Mouse (Mus musculus) lung, postnatal 0 days (tissue): ENCODE data around the gene Bach2. TPM values are rescaled to one million over a fixed set of nuclear protein-coding genes. Genes with fewer than 3 reads are reported as not detected.

Source experiments
- ATAC-seq: fragments of 200-750 bp; cut with Nextera tagmentation; 2 replicates; pipeline ENCODE4 v1.8.0; 2017; ENCODE audit warnings: moderate library complexity
- DNase-seq: peaks from one replicate; pipeline ENCODE4 v3.0.0-alpha.2; 2016; ENCODE audit warnings: low spot score
- H3K27ac ChIP-seq: fragments of 300-500 bp; sonication (generic); 2 replicates; pipeline ENCODE4 v1.5.1; 2014; ENCODE audit warnings: antibody characterized with exemption, mild to moderate bottlenecking, low read length, mixed read lengths
- H3K27me3 ChIP-seq: fragments of 300-500 bp; sonication (generic); replicated peaks from 2 replicates; pipeline ENCODE4 v1.6.1; 2014; ENCODE audit warnings: low read length, mixed read lengths; ENCODE audit not compliant: insufficient read depth
- H3K36me3 ChIP-seq: fragments of 300-500 bp; sonication (generic); 2 replicates; pipeline ENCODE4 v1.6.1; 2014; ENCODE audit warnings: low read length, mixed read lengths; ENCODE audit not compliant: insufficient read depth
- H3K4me1 ChIP-seq: fragments of 300-500 bp; sonication (generic); 2 replicates; pipeline ENCODE4 v1.6.1; 2014; ENCODE audit warnings: antibody characterized with exemption, low read depth, low read length, mixed read lengths; ENCODE audit not compliant: insufficient read depth
- H3K4me2 ChIP-seq: fragments of 300-500 bp; sonication (generic); replicated peaks from 2 replicates; pipeline ENCODE4 v1.6.1; 2014; ENCODE audit warnings: low read depth, mild to moderate bottlenecking, low read length, moderate library complexity, mixed read lengths
- H3K4me3 ChIP-seq: fragments of 300-500 bp; sonication (generic); 2 replicates; pipeline ENCODE4 v1.5.1; 2014; ENCODE audit warnings: low read depth, low read length
- H3K9ac ChIP-seq: fragments of 300-500 bp; sonication (generic); replicated peaks from 2 replicates; pipeline ENCODE4 v1.6.1; 2014; ENCODE audit warnings: low read depth, mild to moderate bottlenecking
- H3K9me3 ChIP-seq: fragments of 300-500 bp; sonication (generic); 2 replicates; pipeline ENCODE4 v1.6.1; 2016; ENCODE audit warnings: low read length, mixed read lengths
- CTCF ChIP-seq: IDR thresholded peaks from 2 replicates; pipeline ENCODE4 v1.5.1; 2016; ENCODE audit warnings: antibody characterized with exemption, mild to moderate bottlenecking
- EP300 ChIP-seq: IDR thresholded peaks from 2 replicates; pipeline ENCODE4 v1.6.1; 2016; ENCODE audit warnings: antibody characterized with exemption, mild to moderate bottlenecking, control low read depth
- WGBS: fragments of 180-500 bp; shearing (Covaris S2); extraction: QIAGEN DNeasy Blood & Tissue Kit; methylation state at CpG from one replicate; pipeline ENCODE4 v1.1.7; 2014; 5-methylcytosine and 5-hydroxymethylcytosine counted together
- polyA plus RNA-seq: library from polyadenylated mRNA; unstranded; fragments of >200 nt; fragmentation: Nextera tagmentation; extraction: Ambion mirVana; gene quantifications from 2 replicates; pipeline ENCODE4 v1.2.1, GENCODE M21; 2015

The Bach2 gene
- polyA plus RNA-seq, 1 experiment from 2014 or later, result 8.8 TPM

- no peak overlapping the region for H3K27ac ChIP-seq
- H3K36me3 ChIP-seq, result no peaks in the 10 kb centered on the region
- H3K4me1 ChIP-seq, result peaks cover 18% of the 10 kb centered on the region; the same call in 1 of the 2 replicates
- DNase-seq (no peak), ATAC-seq (no peak)
- 36% methylated on average over 9 of the region's 9 CpGs for WGBS
- H3K4me2 ChIP-seq, result peak overlapping the region; percentile 95
- no peaks in the 10 kb centered on the region for H3K9me3 ChIP-seq
- H3K9ac ChIP-seq, result no peak overlapping the region; the same call in 1 of the 2 replicates
- no peaks in the 10 kb centered on the region for H3K27me3 ChIP-seq
- no peak for TF ChIP-seq EP300
- TF ChIP-seq CTCF, result no peak
- H3K4me3 ChIP-seq, result peak overlapping the region; percentile 94; the same call in 1 of the 2 replicates
Observed at GRCm38 (mm10) chr4:32240457-32241030, 1.9 kb downstream of the Bach2 start.

GRCm38 (mm10) chr4:32241351-32241980, 2.9 kb downstream of the Bach2 start:
- ATAC-seq (no peak), DNase-seq (no peak)
- Histone ChIP-seq H3K4me1 (peaks cover 18% of the 10 kb centered on the region; the same call in 1 of the 2 replicates), H3K9me3 (no peaks in the 10 kb centered on the region), H3K9ac (no peak overlapping the region), H3K4me2 (no peak overlapping the region), H3K36me3 (no peaks in the 10 kb centered on the region), H3K27ac (no peak overlapping the region), H3K27me3 (no peaks in the 10 kb centered on the region), H3K4me3 (no peak overlapping the region)
- TF ChIP-seq CTCF (no peak), EP300 (no peak)
- 76% methylated on average over 6 of the region's 6 CpGs for WGBS

- no peak for ATAC-seq
Observed at GRCm38 (mm10) chr4:32242122-32242615, 3.6 kb downstream of the Bach2 start.

GRCm38 (mm10) chr4:32243458-32243857, 4.9 kb downstream of the Bach2 start:
- H3K9me3 ChIP-seq, result no peaks in the 10 kb centered on the region
- no peak overlapping the region for H3K4me3 ChIP-seq
- H3K4me2 ChIP-seq, result 0 out of 2 replicates have a peak overlapping the region, but pooled peaks have one; percentile 5
- TF ChIP-seq EP300 (no peak), CTCF (no peak)
- DNase-seq (peak; percentile 68), ATAC-seq (no peak)
- 32% methylated on average over 10 of the region's 10 CpGs for WGBS
- no peaks in the 10 kb centered on the region for H3K27me3 ChIP-seq
- no peak overlapping the region for H3K27ac ChIP-seq
- no peaks in the 10 kb centered on the region for H3K36me3 ChIP-seq
- no peak overlapping the region for H3K9ac ChIP-seq
- H3K4me1 ChIP-seq, result peaks cover 22% of the 10 kb centered on the region; the same call in 1 of the 2 replicates

More at GRCm38 (mm10) chr4:32242122-32242615, 3.6 kb downstream of the Bach2 start:
- no peak overlapping the region for H3K4me2 ChIP-seq
- no peak overlapping the region for H3K27ac ChIP-seq
- H3K4me3 ChIP-seq, result no peak overlapping the region
- H3K4me1 ChIP-seq, result peaks cover 18% of the 10 kb centered on the region; the same call in 1 of the 2 replicates
- no peaks in the 10 kb centered on the region for H3K9me3 ChIP-seq
- H3K36me3 ChIP-seq, result no peaks in the 10 kb centered on the region
- H3K9ac ChIP-seq, result no peak overlapping the region
- 57% methylated on average over 6 of the region's 6 CpGs for WGBS
- no peaks in the 10 kb centered on the region for H3K27me3 ChIP-seq
- DNase-seq, result no peak
- no peak for TF ChIP-seq EP300
- no peak for TF ChIP-seq CTCF

GRCm38 (mm10) chr4:32244092-32244745, 5.6 kb downstream of the Bach2 start:
- 52% methylated on average over 18 of the region's 18 CpGs for WGBS
- Histone ChIP-seq H3K4me1 (peaks cover 22% of the 10 kb centered on the region; the same call in 1 of the 2 replicates), H3K9ac (no peak overlapping the region), H3K4me2 (no peak overlapping the region), H3K27ac (no peak overlapping the region), H3K9me3 (no peaks in the 10 kb centered on the region), H3K36me3 (no peaks in the 10 kb centered on the region), H3K27me3 (no peaks in the 10 kb centered on the region), H3K4me3 (no peak overlapping the region)
- DNase-seq (peak; percentile 39), ATAC-seq (no peak)
- TF ChIP-seq EP300, result no peak
- no peak for TF ChIP-seq CTCF

- no peak overlapping the region for H3K9ac ChIP-seq
- peaks cover 28% of the 10 kb centered on the region for H3K4me1 ChIP-seq
- no peaks in the 10 kb centered on the region for H3K27me3 ChIP-seq
- no peak overlapping the region for H3K4me2 ChIP-seq
- ATAC-seq, result no peak
- H3K27ac ChIP-seq, result no peak overlapping the region
- DNase-seq, result no peak
- H3K9me3 ChIP-seq, result no peaks in the 10 kb centered on the region
- H3K4me3 ChIP-seq, result no peak overlapping the region
- TF ChIP-seq CTCF (no peak), EP300 (no peak)
- 78% methylated on average over 6 of the region's 6 CpGs for WGBS
- H3K36me3 ChIP-seq, result no peaks in the 10 kb centered on the region
Observed at GRCm38 (mm10) chr4:32245586-32245985, 7.0 kb downstream of the Bach2 start.
